Mouse (Mus musculus): Measurements from ENCODE around the gene Pkhd1.

DNA sequence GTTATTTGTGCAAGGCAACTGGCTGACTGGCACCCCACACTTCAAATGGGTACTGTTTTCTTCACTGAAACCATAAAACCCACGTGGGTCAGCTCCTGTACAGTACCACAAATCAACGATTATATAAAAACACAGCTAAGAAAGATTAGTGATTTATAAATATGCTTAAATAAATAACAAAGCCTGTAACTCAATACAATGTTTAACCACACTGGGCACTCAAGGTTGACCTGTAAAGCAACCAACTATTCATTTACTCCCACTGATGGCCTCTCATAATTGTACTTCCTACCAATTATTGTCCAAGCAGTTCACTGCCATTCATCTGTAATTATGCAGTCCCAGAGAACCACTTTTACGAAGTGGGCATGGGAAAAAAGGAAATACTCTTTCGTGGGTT is 219.5 kb downstream of the Pkhd1 start:
- TF ChIP-seq CTCF (conservative IDR thresholded peaks at IDR 0.05; ENCODE audit: low read length) = no peak
- no peak for TF ChIP-seq POU5F1 (IDR thresholded peaks at IDR 0.05; ENCODE audit: borderline replicate concordance, low read length)
- TF ChIP-seq NANOG (IDR thresholded peaks at IDR 0.05; ENCODE audit: borderline replicate concordance, low read length) = no peak
